Mouse (Mus musculus) intestine, postnatal 0 days (tissue): ENCODE data around the gene Spata45. TPM values are rescaled to one million over a fixed set of nuclear protein-coding genes. Genes with fewer than 3 reads are reported as not detected.
A peak's percentile ranks its signal among the peaks of the same experiment; 100 is the strongest.

Experiments
- ATAC-seq: fragments of 200-750 bp; cut with Nextera tagmentation; 2 replicates; pipeline ENCODE4 v1.8.0; 2017; ENCODE audit warnings: mild to moderate bottlenecking, moderate TSS enrichment, moderate library complexity
- H3K27ac ChIP-seq: fragments of 300-500 bp; sonication (generic); 2 replicates; pipeline ENCODE4 v1.5.1; 2014; ENCODE audit warnings: mild to moderate bottlenecking, low read depth, low read length, moderate library complexity
- H3K27me3 ChIP-seq: fragments of 300-500 bp; sonication (generic); replicated peaks from 2 replicates; pipeline ENCODE4 v1.6.1; 2014; ENCODE audit warnings: low read length, mixed read lengths; ENCODE audit not compliant: control insufficient read depth, insufficient read depth
- H3K36me3 ChIP-seq: fragments of 300-500 bp; sonication (generic); 2 replicates; pipeline ENCODE4 v1.6.1; 2014; ENCODE audit warnings: mild to moderate bottlenecking, moderate library complexity; ENCODE audit not compliant: control insufficient read depth, insufficient read depth
- H3K4me1 ChIP-seq: fragments of 300-500 bp; sonication (generic); replicated peaks from 2 replicates; pipeline ENCODE4 v1.6.1; 2014; ENCODE audit warnings: antibody characterized with exemption, low read length, mixed read lengths; ENCODE audit not compliant: control insufficient read depth, insufficient read depth
- H3K4me2 ChIP-seq: fragments of 300-500 bp; sonication (generic); replicated peaks from 2 replicates; pipeline ENCODE4 v1.6.1; 2014; ENCODE audit warnings: low read depth, mild to moderate bottlenecking, moderate library complexity
- H3K4me3 ChIP-seq: fragments of 300-500 bp; sonication (generic); 2 replicates; pipeline ENCODE4 v1.5.1; 2014; ENCODE audit warnings: low read depth, low read length
- H3K9ac ChIP-seq: fragments of 300-500 bp; sonication (generic); 2 replicates; pipeline ENCODE4 v1.6.1; 2014; ENCODE audit warnings: mild to moderate bottlenecking, low read depth, low read length
- H3K9me3 ChIP-seq: fragments of 300-500 bp; sonication (generic); 2 replicates; pipeline ENCODE4 v1.6.1; 2016; ENCODE audit warnings: mixed run types; ENCODE audit not compliant: control insufficient read depth
- CTCF ChIP-seq: sonication (generic); IDR thresholded peaks from 2 replicates; pipeline ENCODE4 v1.5.1; 2016; ENCODE audit warnings: low read depth, mild to moderate bottlenecking, control low read depth, antibody characterized with exemption, moderate library complexity
- WGBS: fragments of 180-500 bp; shearing (Covaris S2); extraction: QIAGEN DNeasy Blood & Tissue Kit; methylation state at CpG from one replicate; pipeline ENCODE4 v1.1.7; 2014; 5-methylcytosine and 5-hydroxymethylcytosine counted together
- polyA plus RNA-seq: library from polyadenylated mRNA; unstranded; fragments of >200 nt; fragmentation: Nextera tagmentation; extraction: Ambion mirVana; gene quantifications from 2 replicates; pipeline ENCODE4 v1.2.1, GENCODE M21; 2015

Spata45 gene
- polyA plus RNA-seq, 1 experiment from 2014 or later, result 1.1 TPM

DNA sequence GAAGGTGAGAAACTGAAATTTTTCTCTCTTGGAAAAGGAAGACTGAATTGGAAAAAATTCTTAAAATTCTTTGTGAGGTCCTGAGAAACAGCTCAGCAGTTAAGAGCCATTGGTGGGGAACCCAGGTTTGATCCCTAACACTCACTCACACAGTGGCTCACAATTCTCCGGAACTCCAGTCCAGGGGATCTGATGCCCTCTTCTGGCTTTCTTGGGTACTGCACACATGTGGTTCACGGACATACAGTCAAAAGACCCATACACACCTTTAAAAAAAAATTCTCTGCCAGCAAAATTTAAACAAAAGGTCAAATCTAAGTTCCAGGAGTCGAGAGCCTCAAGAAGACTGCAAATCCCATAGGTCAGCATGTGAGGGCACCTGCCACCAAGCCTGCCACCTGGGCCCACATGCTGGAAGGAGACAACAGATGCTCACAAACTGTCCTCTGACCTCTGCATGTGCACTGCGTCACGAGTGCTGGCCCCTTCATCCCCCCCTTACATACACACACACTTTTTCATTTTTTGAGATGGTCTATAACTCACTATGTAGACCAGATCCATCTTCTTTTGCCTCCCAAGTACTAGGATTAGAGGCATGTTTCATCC, 48.6 kb downstream of the Spata45 start:
- Histone ChIP-seq H3K4me3 (no peak overlapping the region), H3K36me3 (peaks cover 14% of the 10 kb centered on the region), H3K27me3 (no peaks in the 10 kb centered on the region), H3K27ac (no peak overlapping the region), H3K4me1 (no peaks in the 10 kb centered on the region), H3K9ac (no peak overlapping the region), H3K4me2 (no peak overlapping the region), H3K9me3 (no peaks in the 10 kb centered on the region)
- ATAC-seq, result no peak
- peak; percentile 79 for TF ChIP-seq CTCF
- WGBS, result 73% methylated on average over 5 of the region's 5 CpGs

DNA sequence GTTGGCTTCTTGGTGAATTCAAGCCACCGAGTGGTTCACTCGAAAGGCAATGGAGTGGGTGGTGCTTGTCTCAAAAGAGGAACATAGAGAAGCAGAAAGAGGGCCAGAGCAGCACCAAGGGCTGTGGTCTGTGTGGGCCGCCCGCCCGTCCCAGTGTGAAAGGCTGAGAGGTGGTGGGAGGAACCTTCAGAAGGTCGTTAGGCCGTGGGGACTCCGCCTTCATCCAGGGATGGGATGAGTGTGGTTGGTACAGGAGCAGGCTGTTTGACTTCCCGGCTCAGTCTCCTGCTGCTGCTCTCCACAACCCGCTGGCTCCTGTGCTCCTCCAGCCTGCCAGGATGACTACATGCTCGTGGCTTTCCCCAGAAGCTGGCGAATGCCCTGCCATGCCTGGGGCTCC, 49.2 kb downstream of the Spata45 start:
- H3K9me3 ChIP-seq, result no peaks in the 10 kb centered on the region
- H3K27me3 ChIP-seq, result no peaks in the 10 kb centered on the region
- no peak overlapping the region for H3K9ac ChIP-seq
- peaks cover 12% of the 10 kb centered on the region for H3K36me3 ChIP-seq
- H3K27ac ChIP-seq, result no peak overlapping the region
- no peak for ATAC-seq
- WGBS, result 81% methylated on average over 12 of the region's 12 CpGs
- H3K4me2 ChIP-seq, result no peak overlapping the region
- no peak for TF ChIP-seq CTCF
- no peak overlapping the region for H3K4me3 ChIP-seq
- H3K4me1 ChIP-seq, result no peaks in the 10 kb centered on the region

DNA sequence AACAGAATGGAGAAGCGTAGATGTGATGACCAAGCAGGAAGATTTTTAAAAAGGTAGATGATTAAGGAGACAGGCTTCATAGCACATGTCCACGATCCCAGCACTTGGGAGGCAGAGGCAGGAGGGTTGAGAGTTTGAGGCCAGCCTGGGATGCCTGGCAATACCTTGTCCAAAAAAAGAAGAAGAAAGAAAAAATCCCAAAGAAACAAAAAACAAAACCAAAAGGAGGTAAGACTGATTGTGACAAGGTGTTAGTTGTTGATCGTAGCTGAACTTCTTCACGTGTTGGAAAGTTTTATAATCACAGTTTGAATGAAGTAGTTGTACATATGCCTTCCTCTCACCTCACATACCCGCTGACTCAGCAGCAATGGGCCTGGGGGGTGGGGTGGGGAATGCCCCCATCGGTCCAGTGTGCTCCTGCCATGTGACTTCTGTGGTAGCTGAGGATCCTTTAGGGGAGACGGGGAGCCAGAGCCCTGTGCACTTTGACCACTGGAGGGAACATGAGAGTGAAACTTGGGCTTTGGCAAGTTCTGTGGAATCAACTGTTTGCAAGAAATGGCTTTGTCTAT, 50.0 kb downstream of the Spata45 start:
- H3K9me3 ChIP-seq, result no peaks in the 10 kb centered on the region
- no peak overlapping the region for H3K27ac ChIP-seq
- peaks cover 8% of the 10 kb centered on the region for H3K36me3 ChIP-seq
- ATAC-seq, result no peak
- 77% methylated on average over 7 of the region's 7 CpGs for WGBS
- no peaks in the 10 kb centered on the region; the same call in 1 of the 2 replicates for H3K27me3 ChIP-seq
- no peaks in the 10 kb centered on the region for H3K4me1 ChIP-seq
- no peak overlapping the region for H3K9ac ChIP-seq
- peak; percentile 33 for TF ChIP-seq CTCF
- H3K4me2 ChIP-seq, result no peak overlapping the region
- H3K4me3 ChIP-seq, result no peak overlapping the region

GRCm38 (mm10) chr1:191086960-191087359, 50.5 kb downstream of the Spata45 start:
- no peak overlapping the region for H3K4me2 ChIP-seq
- H3K4me3 ChIP-seq, result no peak overlapping the region
- H3K9me3 ChIP-seq, result no peaks in the 10 kb centered on the region
- TF ChIP-seq CTCF, result no peak
- no peaks in the 10 kb centered on the region for H3K4me1 ChIP-seq
- H3K9ac ChIP-seq, result no peak overlapping the region
- no peak overlapping the region for H3K27ac ChIP-seq
- WGBS, result 75% methylated on average over 8 of the region's 8 CpGs
- H3K36me3 ChIP-seq, result peaks cover 7% of the 10 kb centered on the region
- ATAC-seq, result no peak
- H3K27me3 ChIP-seq, result no peaks in the 10 kb centered on the region; the same call in 1 of the 2 replicates

DNA sequence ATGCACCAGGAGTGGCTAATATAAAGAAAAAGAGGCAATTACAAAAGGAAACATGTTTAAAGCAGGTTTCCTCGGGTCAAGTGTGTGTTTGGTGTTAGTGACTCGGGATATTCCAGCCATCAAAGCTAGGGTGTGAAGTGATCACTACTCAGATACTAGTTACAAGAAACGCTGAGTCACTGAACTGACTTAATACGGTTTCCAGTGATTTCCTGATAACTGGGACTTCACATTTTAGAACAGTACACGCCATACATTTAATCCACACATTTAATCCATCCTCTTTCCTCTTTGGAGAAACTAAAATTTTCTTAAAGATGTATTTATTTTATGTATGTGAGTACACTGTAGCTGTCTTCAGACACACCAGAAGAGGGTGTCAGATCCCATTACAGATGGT, 51.5 kb downstream of the Spata45 start:
- Histone ChIP-seq H3K9me3 (no peaks in the 10 kb centered on the region), H3K27me3 (no peaks in the 10 kb centered on the region; the same call in 1 of the 2 replicates), H3K9ac (no peak overlapping the region), H3K4me3 (no peak overlapping the region), H3K27ac (no peak overlapping the region), H3K36me3 (no peaks in the 10 kb centered on the region), H3K4me2 (no peak overlapping the region), H3K4me1 (no peaks in the 10 kb centered on the region)
- no peak for ATAC-seq
- TF ChIP-seq CTCF, result no peak
- WGBS, result 71% methylated on average over 5 of the region's 5 CpGs

- WGBS, result 54% methylated on average over 6 of the region's 6 CpGs
- Histone ChIP-seq H3K9ac (no peak overlapping the region), H3K27me3 (no peaks in the 10 kb centered on the region; the same call in 1 of the 2 replicates), H3K36me3 (no peaks in the 10 kb centered on the region), H3K4me1 (no peaks in the 10 kb centered on the region), H3K9me3 (no peaks in the 10 kb centered on the region), H3K4me3 (no peak overlapping the region), H3K27ac (no peak overlapping the region), H3K4me2 (no peak overlapping the region)
- ATAC-seq, result no peak
- no peak for TF ChIP-seq CTCF
These were observed 52.9 kb downstream of the Spata45 start for GRCm38 (mm10) chr1:191089355-191089754.
